Mouse (Mus musculus) CH12.LX (cell line): Measurements from ENCODE around the gene Ppfia3.

Experiments used
- CTCF ChIP-seq, 2 experiments: IDR thresholded peaks in 1 of 2; conservative IDR thresholded peaks in 1 of 2; 2 replicates each; pipeline ENCODE4 v1.5.1; 2011 to 2012; ENCODE audit warnings: low read depth in 2 of 2, low read length in 2 of 2, improper control_type of control experiment in 1 of 2, inconsistent platforms in 1 of 2, mild to moderate bottlenecking in 1 of 2, moderate library complexity in 1 of 2
- E2F4 ChIP-seq: IDR thresholded peaks from 2 replicates; pipeline ENCODE4 v1.6.1; 2011; ENCODE audit warnings: low read depth, low read length, improper control_type of control experiment; ENCODE audit not compliant: insufficient replicate concordance
- ELF1 ChIP-seq: IDR thresholded peaks from 2 replicates; pipeline ENCODE4 v1.6.1; 2014; ENCODE audit warnings: low read depth, mild to moderate bottlenecking, inconsistent platforms, low read length, improper control_type of control experiment
- POLR2A ChIP-seq: IDR thresholded peaks from 2 replicates; pipeline ENCODE4 v1.6.1; 2011; ENCODE audit warnings: low read depth, mild to moderate bottlenecking, improper control_type of control experiment, low read length
- ZMIZ1 ChIP-seq: IDR thresholded peaks from 2 replicates; pipeline ENCODE4 v1.6.1; 2012; ENCODE audit warnings: low read depth, mild to moderate bottlenecking, inconsistent platforms, low read length, improper control_type of control experiment
- ZNF384 ChIP-seq: IDR thresholded peaks from 2 replicates; pipeline ENCODE4 v1.6.1; 2012; ENCODE audit warnings: low read depth, low read length, improper control_type of control experiment, inconsistent platforms

DNA sequence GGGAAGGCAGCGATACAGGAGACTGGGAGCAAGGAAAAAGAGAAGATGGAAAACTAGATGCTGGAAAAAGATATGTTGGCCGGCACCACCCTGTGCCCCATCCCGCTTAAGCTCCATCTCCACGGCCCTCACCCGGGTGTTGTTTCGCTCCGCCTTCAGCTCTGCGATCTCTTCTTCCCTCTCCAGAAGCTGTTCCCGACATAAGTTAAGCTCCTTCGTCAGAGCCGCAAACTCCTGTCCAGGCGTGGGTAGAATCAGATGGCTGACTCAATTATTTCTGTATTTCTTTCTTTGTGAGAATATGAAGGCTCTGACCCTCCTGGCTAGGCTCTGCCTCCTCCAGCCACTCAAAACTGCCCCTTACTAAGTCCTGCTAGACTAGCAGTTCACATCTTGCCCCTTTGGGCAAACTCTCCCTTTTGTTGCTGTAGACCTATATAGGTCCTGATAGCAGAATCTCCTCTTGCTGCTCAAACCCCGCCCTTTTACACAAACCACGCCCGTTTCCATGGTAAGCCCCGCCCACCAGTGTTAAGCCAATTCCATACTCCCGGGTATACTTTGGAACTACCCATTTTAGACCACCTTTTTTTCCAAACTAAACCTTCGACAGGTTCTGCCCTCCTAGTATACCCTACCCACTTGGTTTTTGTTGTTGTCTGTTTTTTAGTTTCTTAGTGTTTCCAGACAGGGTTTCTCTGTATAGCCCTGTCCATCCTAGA, 6.3 kb downstream of the Ppfia3 start:
- TF ChIP-seq CTCF (conservative IDR thresholded peaks at IDR 0.05 in 1 of 2, IDR thresholded peaks at IDR 0.05 in 1 of 2; ENCODE audit: low read depth in 2 of 2, low read length in 2 of 2) (no peak), ZNF384 (no peak), E2F4 (no peak), ZMIZ1 (no peak), ELF1 (no peak), POLR2A (no peak)
